Mouse (Mus musculus) hindbrain, embryonic 11.5 days (tissue): ENCODE measurements at regions not wholly inside any gene's neighbourhood (a gene's known extent, or its start where the extent isn't known, plus 50 kb on each side); places are given as distances from the start of the nearest gene placed in this dataset.
A peak's percentile ranks its signal among the peaks of the same experiment; 100 is the strongest.

Experiments used
- ATAC-seq: fragments of 200-750 bp; cut with Nextera tagmentation; 2 replicates; pipeline ENCODE4 v1.8.0; 2017; ENCODE audit warnings: mild to moderate bottlenecking, moderate TSS enrichment, moderate library complexity; ENCODE audit not compliant: low FRiP score
- DNase-seq: peaks from one replicate; pipeline ENCODE4 v3.0.0-alpha.2; 2015; ENCODE audit warnings: low spot score
- H3K27ac ChIP-seq: fragments of 300-500 bp; sonication (generic); 2 replicates; pipeline ENCODE4 v1.5.1; 2014; ENCODE audit warnings: mild to moderate bottlenecking, low read depth, low read length
- H3K27me3 ChIP-seq: fragments of 300-500 bp; sonication (generic); 2 replicates; pipeline ENCODE4 v1.6.1; 2014; ENCODE audit warnings: mild to moderate bottlenecking, low read length, moderate library complexity, mixed read lengths; ENCODE audit not compliant: control insufficient read depth, insufficient read depth
- H3K36me3 ChIP-seq: fragments of 300-500 bp; sonication (generic); 2 replicates; pipeline ENCODE4 v1.6.1; 2014; ENCODE audit warnings: mild to moderate bottlenecking, low read length, moderate library complexity, mixed read lengths; ENCODE audit not compliant: control insufficient read depth, insufficient read depth
- H3K4me1 ChIP-seq: fragments of 300-500 bp; sonication (generic); replicated peaks from 2 replicates; pipeline ENCODE4 v1.6.1; 2014; ENCODE audit warnings: low read length, mixed read lengths; ENCODE audit not compliant: control insufficient read depth, insufficient read depth
- H3K4me2 ChIP-seq: fragments of 300-500 bp; sonication (generic); replicated peaks from 2 replicates; pipeline ENCODE4 v1.6.1; 2014; ENCODE audit warnings: mild to moderate bottlenecking, low read depth, low read length
- H3K4me3 ChIP-seq: fragments of 300-500 bp; sonication (generic); 2 replicates; pipeline ENCODE4 v1.5.1; 2014; ENCODE audit warnings: low read depth, low read length
- H3K9ac ChIP-seq: fragments of 300-500 bp; sonication (generic); 2 replicates; pipeline ENCODE4 v1.6.1; 2014; ENCODE audit warnings: low read depth, low read length
- H3K9me3 ChIP-seq: fragments of 300-500 bp; sonication (generic); 2 replicates; pipeline ENCODE4 v1.6.1; 2016; ENCODE audit warnings: low read length; ENCODE audit not compliant: control insufficient read depth
- WGBS: fragments of 180-500 bp; shearing (Covaris S2); extraction: QIAGEN DNeasy Blood & Tissue Kit; methylation state at CpG from one replicate; pipeline ENCODE4 v1.1.7; 2014; 5-methylcytosine and 5-hydroxymethylcytosine counted together

- WGBS = 56% methylated on average over 4 of the region's 4 CpGs
- Histone ChIP-seq H3K4me3 (no peak overlapping the region), H3K36me3 (no peaks in the 10 kb centered on the region), H3K4me1 (no peaks in the 10 kb centered on the region), H3K9me3 (no peaks in the 10 kb centered on the region), H3K9ac (no peak overlapping the region), H3K4me2 (no peak overlapping the region), H3K27ac (no peak overlapping the region), H3K27me3 (no peaks in the 10 kb centered on the region)
- no peak for ATAC-seq
- peak; percentile 34 for DNase-seq
These were observed 201.1 kb downstream of the Tm2d1 start for GRCm38 (mm10) chr4:98182053-98182355.

GRCm38 (mm10) chr4:98181185-98182052, 201.7 kb downstream of the Tm2d1 start:
- Histone ChIP-seq H3K27ac (no peak overlapping the region), H3K27me3 (no peaks in the 10 kb centered on the region), H3K4me2 (no peak overlapping the region), H3K9me3 (no peaks in the 10 kb centered on the region), H3K4me1 (no peaks in the 10 kb centered on the region), H3K9ac (no peak overlapping the region), H3K36me3 (no peaks in the 10 kb centered on the region), H3K4me3 (no peak overlapping the region)
- ATAC-seq (no peak), DNase-seq (no peak)
- 75% methylated on average over 12 of the region's 12 CpGs for WGBS

GRCm38 (mm10) chr4:98180336-98180735, 202.8 kb downstream of the Tm2d1 start:
- ATAC-seq (no peak), DNase-seq (peak; percentile 25)
- Histone ChIP-seq H3K27me3 (no peaks in the 10 kb centered on the region), H3K4me3 (no peak overlapping the region), H3K9me3 (no peaks in the 10 kb centered on the region), H3K4me1 (no peaks in the 10 kb centered on the region), H3K27ac (no peak overlapping the region), H3K9ac (no peak overlapping the region), H3K4me2 (no peak overlapping the region), H3K36me3 (no peaks in the 10 kb centered on the region)
- 49% methylated on average over 10 of the region's 10 CpGs for WGBS
